Mouse (Mus musculus) midbrain, embryonic 10.5 days (tissue): ENCODE results near the gene Ffar1. TPM values are rescaled to one million over a fixed set of nuclear protein-coding genes. Genes with fewer than 3 reads are reported as not detected.

Source experiments
- DNase-seq: peaks from one replicate; pipeline ENCODE4 v3.0.0-alpha.2; 2017; ENCODE audit warnings: low spot score
- H3K27ac ChIP-seq: fragments of 300-500 bp; sonication (generic); replicated peaks from 2 replicates; pipeline ENCODE4 v1.5.1; 2016; ENCODE audit warnings: mild to moderate bottlenecking
- H3K27me3 ChIP-seq: fragments of 300-500 bp; sonication (generic); 2 replicates; pipeline ENCODE4 v1.6.1; 2016; ENCODE audit warnings: low read depth, mild to moderate bottlenecking; ENCODE audit not compliant: poor library complexity, severe bottlenecking
- H3K36me3 ChIP-seq: fragments of 300-500 bp; sonication (generic); 2 replicates; pipeline ENCODE4 v1.6.1; 2016; ENCODE audit warnings: mild to moderate bottlenecking, moderate library complexity
- H3K4me1 ChIP-seq: fragments of 300-500 bp; sonication (generic); 2 replicates; pipeline ENCODE4 v1.6.1; 2016
- H3K4me3 ChIP-seq: fragments of 300-500 bp; sonication (generic); 2 replicates; pipeline ENCODE4 v1.5.1; 2016; ENCODE audit warnings: mild to moderate bottlenecking, moderate library complexity
- H3K9me3 ChIP-seq: fragments of 300-500 bp; sonication (generic); replicated peaks from 2 replicates; pipeline ENCODE4 v1.6.1; 2016; ENCODE audit warnings: mild to moderate bottlenecking
- WGBS: fragments of 180-500 bp; shearing (Covaris S2); methylation state at CpG from one replicate; pipeline ENCODE4 v1.1.7; 2016; 5-methylcytosine and 5-hydroxymethylcytosine counted together
- polyA plus RNA-seq: library from polyadenylated mRNA; unstranded; fragments of >200 nt; fragmentation: Nextera tagmentation; extraction: Ambion mirVana; gene quantifications from 2 replicates; pipeline ENCODE4 v1.2.1, GENCODE M21; 2016

The Ffar1 gene
- polyA plus RNA-seq, 1 experiment from 2014 or later = not detected

- Histone ChIP-seq H3K4me3 (no peak overlapping the region), H3K36me3 (no peaks in the 10 kb centered on the region), H3K9me3 (no peaks in the 10 kb centered on the region), H3K27me3 (no peaks in the 10 kb centered on the region), H3K4me1 (no peaks in the 10 kb centered on the region), H3K27ac (no peak overlapping the region)
- WGBS = 73% methylated on average over 7 of the region's 7 CpGs
- DNase-seq = no peak
Measured at GRCm38 (mm10) chr7:30820854-30821445, 40.4 kb downstream of the Ffar1 start.

GRCm38 (mm10) chr7:30820131-30820530 is 41.2 kb downstream of the Ffar1 start:
- WGBS = 81% methylated on average over 6 of the region's 6 CpGs
- Histone ChIP-seq H3K4me1 (no peaks in the 10 kb centered on the region), H3K9me3 (no peaks in the 10 kb centered on the region), H3K4me3 (no peak overlapping the region), H3K27ac (no peak overlapping the region), H3K27me3 (no peaks in the 10 kb centered on the region), H3K36me3 (no peaks in the 10 kb centered on the region)
- DNase-seq = no peak

- Histone ChIP-seq H3K27me3 (no peaks in the 10 kb centered on the region), H3K36me3 (no peaks in the 10 kb centered on the region), H3K4me1 (no peaks in the 10 kb centered on the region), H3K4me3 (no peak overlapping the region), H3K27ac (no peak overlapping the region), H3K9me3 (no peaks in the 10 kb centered on the region)
- no peak for DNase-seq
- 79% methylated on average over 6 of the region's 6 CpGs for WGBS
Measured at GRCm38 (mm10) chr7:30812291-30812807, 49.0 kb downstream of the Ffar1 start.

GRCm38 (mm10) chr7:30811757-30812290 is 49.5 kb downstream of the Ffar1 start:
- Histone ChIP-seq H3K27ac (no peak overlapping the region), H3K36me3 (no peaks in the 10 kb centered on the region), H3K4me1 (no peaks in the 10 kb centered on the region), H3K27me3 (no peaks in the 10 kb centered on the region), H3K9me3 (0 out of 2 replicates have a peak, but pooled peaks cover 4% of the 10 kb centered on the region), H3K4me3 (no peak overlapping the region)
- WGBS = 77% methylated on average over 9 of the region's 9 CpGs
- DNase-seq = no peak

- WGBS = 49% methylated on average over 6 of the region's 6 CpGs
Measured at GRCm38 (mm10) chr7:30810319-30810718, 51.0 kb downstream of the Ffar1 start.

More at GRCm38 (mm10) chr7:30810319-30810718, 51.0 kb downstream of the Ffar1 start:
- H3K27me3 ChIP-seq = no peaks in the 10 kb centered on the region
- no peak overlapping the region for H3K4me3 ChIP-seq
- DNase-seq = no peak
- H3K36me3 ChIP-seq = no peaks in the 10 kb centered on the region
- no peak overlapping the region for H3K27ac ChIP-seq
- H3K4me1 ChIP-seq = no peaks in the 10 kb centered on the region
- H3K9me3 ChIP-seq = 0 out of 2 replicates have a peak, but pooled peaks cover 4% of the 10 kb centered on the region

Other genes with a start within 250 kb of the Ffar1 start
- 0.44 and 0.79 TPM in 2 replicates for gene Upk1a, start 248.7 kb downstream of the Ffar1 start, polyA plus RNA-seq
- gene Cox6b1, start 235.4 kb downstream of the Ffar1 start, polyA plus RNA-seq = 779 and 792 TPM in 2 replicates
- not detected in 2 replicates for gene Etv2, start 225.7 kb downstream of the Ffar1 start, polyA plus RNA-seq
- 140 and 145 TPM in 2 replicates for gene Rbm42, start 211.2 kb downstream of the Ffar1 start, polyA plus RNA-seq
- gene Haus5, start 196.6 kb downstream of the Ffar1 start, polyA plus RNA-seq = 79.8 and 84.0 TPM in 2 replicates
- not detected in 2 replicates for gene Pmis2, start 190.0 kb downstream of the Ffar1 start, polyA plus RNA-seq
- gene 2200002J24Rik, start 162.6 kb downstream of the Ffar1 start, polyA plus RNA-seq = not detected in 2 replicates
- 0.89 and 1.1 TPM in 2 replicates for gene Atp4a, start 149.4 kb downstream of the Ffar1 start, polyA plus RNA-seq
- gene Tmem147, start 132.0 kb downstream of the Ffar1 start, polyA plus RNA-seq = 155 and 164 TPM in 2 replicates
- gene Gapdhs, start 117.9 kb downstream of the Ffar1 start, polyA plus RNA-seq = 0.33 and 0.40 TPM in 2 replicates
- 0.51 and 0.65 TPM in 2 replicates for gene Sbsn, start 110.1 kb downstream of the Ffar1 start, polyA plus RNA-seq
- not detected in 2 replicates for gene Dmkn, start 97.8 kb downstream of the Ffar1 start, polyA plus RNA-seq
- not detected in 2 replicates for gene Krtdap, start 73.7 kb downstream of the Ffar1 start, polyA plus RNA-seq
- gene Ffar2, start 37.8 kb downstream of the Ffar1 start, polyA plus RNA-seq = not detected in 2 replicates
- gene Ffar3, start 5.4 kb downstream of the Ffar1 start, polyA plus RNA-seq = not detected in 2 replicates
- 0.02 TPM in 1 of 2 replicates, not detected in the other for gene Cd22, start 18.8 kb upstream of the Ffar1 start, polyA plus RNA-seq
- gene Mag, start 53.3 kb upstream of the Ffar1 start, polyA plus RNA-seq = 0.22 and 0.52 TPM in 2 replicates
- not detected in 2 replicates for gene Hamp2, start 63.1 kb upstream of the Ffar1 start, polyA plus RNA-seq
- not detected in 2 replicates for gene Hamp, start 82.5 kb upstream of the Ffar1 start, polyA plus RNA-seq
- gene Usf2, start 95.2 kb upstream of the Ffar1 start, polyA plus RNA-seq = 22.6 and 23.5 TPM in 2 replicates
- gene Lsr, start 111.9 kb upstream of the Ffar1 start, polyA plus RNA-seq = 22.0 and 25.3 TPM in 2 replicates
- gene Fam187b, start 112.2 kb upstream of the Ffar1 start, polyA plus RNA-seq = 0.71 and 0.91 TPM in 2 replicates
- 10.2 and 10.8 TPM in 2 replicates for gene Fxyd5, start 180.9 kb upstream of the Ffar1 start, polyA plus RNA-seq
- gene Fxyd7, start 189.9 kb upstream of the Ffar1 start, polyA plus RNA-seq = 0.70 and 2.8 TPM in 2 replicates
- 3.5 and 6.8 TPM in 2 replicates for gene Fxyd1, start 195.6 kb upstream of the Ffar1 start, polyA plus RNA-seq
- gene Lgi4, start 197.8 kb upstream of the Ffar1 start, polyA plus RNA-seq = 1.1 and 1.2 TPM in 2 replicates
- gene Fxyd3, start 215.1 kb upstream of the Ffar1 start, polyA plus RNA-seq = 3.0 and 3.4 TPM in 2 replicates